Mouse (Mus musculus) B cell, adult 62 days (primary cell): ENCODE measurements around the gene Gm10160. TPM values are rescaled to one million over a fixed set of nuclear protein-coding genes. Genes with fewer than 3 reads are reported as not detected.

Experiments used
- total RNA-seq: library from RNA; stranded (reverse); gene quantifications from 4 replicates; pipeline ENCODE4 v1.2.4, GENCODE M21; 2023

Gm10160 gene
- not detected in 4 replicates for total RNA-seq

DNA sequence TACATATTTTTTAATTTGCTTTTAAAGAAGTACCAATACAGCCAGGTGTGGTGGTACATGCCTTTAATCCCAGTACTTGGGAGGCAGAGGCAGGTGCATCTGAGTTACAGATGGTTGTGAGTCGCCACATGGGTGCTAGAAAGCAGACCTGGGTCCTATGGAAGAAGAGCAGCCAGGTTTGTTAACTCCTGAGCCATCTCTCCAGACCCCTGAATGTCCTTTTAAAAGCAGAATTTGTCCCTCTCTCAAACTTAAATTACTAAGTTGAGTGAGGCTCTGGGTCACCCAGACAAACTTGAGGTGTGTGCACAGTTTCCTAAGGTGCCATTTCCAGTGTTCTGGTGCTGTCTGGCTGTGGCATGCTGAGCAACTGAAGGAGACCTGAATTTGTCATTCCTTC, at the start of gene Gm10160:
Gene Gm10160, minus strand, starts transcription at position 101 of the 400 bp plus-strand sequence.

DNA sequence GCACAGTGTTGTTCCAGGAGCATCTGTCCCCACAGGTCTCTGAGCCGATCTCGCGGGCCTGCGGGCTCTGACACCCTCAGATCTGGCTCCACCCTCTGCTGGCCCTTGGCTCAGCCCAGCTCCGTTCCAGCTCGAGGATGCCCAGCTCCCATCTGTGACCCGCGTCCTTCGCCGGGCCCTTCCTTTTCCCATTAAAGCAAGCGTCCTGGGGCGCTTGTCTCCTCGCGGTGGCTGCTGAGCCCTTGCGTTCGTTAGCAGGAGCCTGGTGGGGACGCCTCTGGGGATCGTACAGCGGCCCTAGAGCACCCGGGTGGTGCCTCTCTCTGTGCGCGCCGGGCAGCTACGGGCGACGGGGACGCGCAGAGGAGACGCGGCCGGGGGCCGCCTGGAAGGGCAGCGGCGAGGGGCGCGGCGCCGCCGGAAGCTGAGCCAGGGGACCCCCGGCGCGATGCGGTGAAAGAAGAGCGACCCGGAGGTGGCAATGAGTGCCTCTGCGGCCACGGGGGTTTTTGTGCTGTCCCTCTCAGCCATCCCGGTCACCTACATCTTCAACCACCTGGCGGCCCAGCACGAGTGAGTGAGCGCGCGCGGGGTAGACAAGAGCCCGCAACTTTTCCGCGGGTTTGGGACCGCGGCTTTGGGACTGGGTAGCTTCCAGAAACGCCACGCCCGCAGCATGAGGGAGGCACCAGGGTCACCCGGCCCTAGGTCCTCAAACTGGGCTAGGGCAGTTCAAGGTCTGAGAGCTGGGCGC, 3.6 kb upstream of the Gm10160 start, which contains the start of gene Tm6sf1:
Gene Tm6sf1, plus strand, starts transcription at position 34 of the 754 bp plus-strand sequence.

DNA sequence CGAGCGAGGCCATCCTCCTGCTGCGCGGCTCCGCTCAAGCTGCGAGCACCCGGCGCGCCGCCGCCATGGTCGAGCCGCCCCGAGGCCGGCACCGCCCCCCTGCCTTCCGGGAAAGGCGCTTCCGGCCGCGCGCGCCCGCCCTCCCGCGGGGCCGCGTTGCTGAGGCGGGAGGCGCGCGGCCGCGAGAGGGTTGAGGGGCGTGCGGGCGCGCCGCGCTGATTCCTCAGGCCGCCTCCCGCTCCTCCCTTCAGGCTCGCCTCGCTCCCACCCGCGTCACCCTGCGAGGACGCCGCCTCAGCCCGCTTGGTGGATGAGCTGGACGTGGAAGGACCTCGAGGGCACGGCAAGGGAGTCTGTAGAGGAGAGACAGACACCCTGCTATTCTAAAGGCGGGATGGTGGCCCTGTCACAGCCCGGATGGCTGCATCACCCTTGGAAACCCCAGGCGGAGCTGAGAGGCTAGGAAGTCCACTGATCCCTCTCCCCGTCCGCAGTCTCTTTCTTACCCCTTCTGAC, 26.2 kb downstream of the Gm10160 start, which contains the start of gene Btbd1:
Gene Btbd1, minus strand, starts transcription at position 53 of the 516 bp plus-strand sequence.

Other genes with a start within 250 kb of the Gm10160 start
- 2.0 TPM in 1 of 4 replicates, not detected in the others for gene Homer2, start 148.3 kb downstream of the Gm10160 start, total RNA-seq
- 43.3 to 48.4 TPM (median 46.0 TPM) in 4 replicates for gene Ramac, start 92.9 kb downstream of the Gm10160 start, total RNA-seq
- gene 3110040N11Rik, start 66.3 kb downstream of the Gm10160 start, total RNA-seq = 23.6 to 31.1 TPM (median 28.5 TPM) in 4 replicates
- gene Btbd1, start 26.4 kb downstream of the Gm10160 start, total RNA-seq = 60.7 to 75.2 TPM (median 69.2 TPM) in 4 replicates
- gene Tm6sf1, start 3.2 kb upstream of the Gm10160 start, total RNA-seq = 129 to 139 TPM (median 133 TPM) in 4 replicates
- gene Hdgfl3, start 78.7 kb upstream of the Gm10160 start, total RNA-seq = 3.3 to 4.6 TPM (median 3.9 TPM) in 4 replicates
- gene Bnc1, start 136.5 kb upstream of the Gm10160 start, total RNA-seq = 0.12 to 0.20 TPM in 2 of 4 replicates, not detected in the others